Mouse (Mus musculus): Measurements from ENCODE around the gene Ehmt2.
"Not testable (repeated sequence)": the region's sequence is repeated elsewhere in the genome, so short reads cannot be mapped to it uniquely, and the experiment has no call there.

Ehmt2 gene

DNA sequence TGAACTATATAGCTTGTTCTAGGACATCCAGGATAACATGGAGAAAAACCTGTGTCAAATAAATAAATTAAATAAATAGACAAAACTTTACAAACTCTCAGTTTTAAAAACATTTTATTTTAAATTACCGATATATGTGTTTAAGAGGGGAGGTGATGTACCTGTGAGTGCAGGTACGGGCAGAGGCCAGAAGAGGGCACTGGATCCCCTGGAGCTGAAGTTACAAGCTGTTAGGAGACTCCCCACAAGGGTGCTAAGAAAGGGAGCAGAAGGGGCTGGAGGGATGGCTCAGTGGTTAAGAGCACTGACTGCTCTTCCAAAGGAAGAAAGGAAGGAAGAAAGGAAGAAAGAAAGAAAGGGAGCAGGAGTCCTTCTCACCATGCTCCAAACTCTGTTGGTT is 6.9 kb upstream of the Ehmt2 start:
- peak; percentile 40 for DNase-seq (ENCODE audit: low read depth)

GRCm38 (mm10) chr17:34893072-34893824 is 5.0 kb upstream of the Ehmt2 start:
- DNase-seq (ENCODE audit: low read depth): no peak

DNA sequence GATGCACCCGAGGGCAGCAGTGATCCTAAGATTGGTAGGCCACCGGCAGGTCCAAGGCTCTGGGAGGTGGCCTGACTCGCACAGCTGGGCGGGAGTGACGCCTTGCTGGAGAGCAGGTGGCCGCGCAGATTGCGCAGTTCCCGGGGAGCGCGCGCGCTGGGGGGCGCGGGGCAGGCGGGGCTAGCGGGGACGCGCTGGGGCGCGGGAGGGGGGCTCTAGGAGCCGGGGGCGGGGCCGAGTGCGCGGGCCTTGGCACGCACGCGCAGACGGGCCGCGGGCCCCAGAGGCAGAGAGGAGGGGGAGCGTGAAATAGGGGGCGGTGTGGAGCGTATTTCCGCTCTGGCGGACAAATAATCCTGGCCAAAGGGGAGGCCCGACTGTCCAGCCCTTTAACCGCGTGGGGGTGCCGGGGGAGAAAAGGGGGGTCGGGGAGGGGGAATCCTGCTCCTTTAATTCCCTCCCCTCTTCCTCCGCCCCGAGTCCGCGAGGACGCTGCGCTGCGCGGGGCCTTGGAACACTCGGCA is 4.1 kb upstream of the Ehmt2 start:
- peak; percentile 96 for DNase-seq (ENCODE audit: low read depth)

DNA sequence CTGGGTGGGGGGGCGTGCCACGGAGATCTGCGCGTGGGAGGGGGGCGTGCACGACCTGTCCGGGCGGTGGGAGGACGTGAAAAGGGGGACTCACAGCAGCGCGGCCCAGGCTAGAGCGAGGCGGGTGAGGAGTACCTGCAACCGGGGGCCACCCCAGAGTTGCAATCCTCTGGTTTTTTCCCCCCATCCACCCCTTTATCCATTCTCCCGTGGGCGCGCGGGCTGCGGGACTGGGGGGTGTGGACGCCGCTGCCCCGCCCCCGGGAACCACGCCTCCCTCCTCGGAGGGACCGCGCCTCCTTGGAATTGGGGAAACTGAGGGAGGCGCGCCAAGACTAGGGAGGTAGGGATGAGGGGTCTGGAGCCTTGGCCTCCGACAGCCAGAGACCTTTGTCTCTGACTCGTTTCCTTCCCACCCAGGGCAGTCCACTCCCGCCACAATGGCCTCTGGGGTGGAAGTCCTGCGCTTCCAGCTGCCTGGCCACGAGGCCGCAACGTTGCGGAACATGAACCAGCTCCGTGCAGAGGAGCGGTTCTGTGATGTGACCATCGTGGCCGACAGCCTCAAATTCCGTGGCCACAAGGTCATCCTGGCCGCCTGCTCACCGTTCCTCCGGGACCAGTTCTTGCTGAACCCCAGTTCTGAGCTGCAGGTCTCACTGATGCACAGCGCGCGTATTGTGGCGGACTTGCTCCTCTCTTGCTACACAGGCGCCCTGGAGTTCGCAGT is 3.3 kb upstream of the Ehmt2 start:
- DNase-seq (ENCODE audit: low read depth): peak; percentile 38

DNA sequence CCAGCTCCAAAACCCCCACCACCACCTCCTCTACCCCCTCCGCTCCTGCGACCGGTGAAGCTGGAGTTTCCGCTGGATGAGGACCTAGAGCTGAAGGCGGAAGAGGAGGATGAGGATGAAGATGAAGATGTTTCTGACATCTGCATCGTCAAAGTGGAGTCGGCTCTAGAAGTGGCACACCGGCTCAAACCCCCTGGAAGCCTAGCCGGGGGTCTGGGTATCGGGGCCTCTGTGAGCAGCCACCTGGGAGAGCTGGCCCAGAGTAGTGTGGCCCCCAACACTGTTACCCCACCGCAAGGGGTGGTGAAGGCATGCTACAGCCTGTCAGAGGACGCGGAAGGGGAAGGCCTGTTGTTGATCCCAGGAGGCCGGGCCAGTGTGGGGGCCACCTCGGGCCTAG is 2.5 kb upstream of the Ehmt2 start:
- no peak for DNase-seq (ENCODE audit: low read depth)

DNA sequence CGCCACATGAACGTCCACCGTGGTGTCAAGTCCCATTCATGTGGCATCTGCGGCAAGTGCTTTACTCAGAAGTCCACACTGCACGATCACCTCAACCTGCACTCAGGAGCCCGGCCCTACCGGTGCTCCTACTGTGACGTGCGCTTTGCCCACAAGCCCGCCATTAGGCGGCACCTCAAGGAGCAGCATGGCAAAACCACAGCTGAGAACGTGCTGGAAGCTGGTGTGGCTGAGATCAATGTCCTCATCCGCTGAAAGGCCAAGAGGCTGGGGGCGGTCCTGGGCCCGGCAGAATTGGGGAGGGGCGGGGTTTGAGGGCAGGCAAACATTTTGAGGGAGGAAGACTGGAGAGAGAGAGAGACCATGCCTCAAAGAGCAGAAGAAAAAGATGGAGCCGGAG is 1.9 kb upstream of the Ehmt2 start:
- peak; percentile 71 for DNase-seq (ENCODE audit: low read depth)

DNA sequence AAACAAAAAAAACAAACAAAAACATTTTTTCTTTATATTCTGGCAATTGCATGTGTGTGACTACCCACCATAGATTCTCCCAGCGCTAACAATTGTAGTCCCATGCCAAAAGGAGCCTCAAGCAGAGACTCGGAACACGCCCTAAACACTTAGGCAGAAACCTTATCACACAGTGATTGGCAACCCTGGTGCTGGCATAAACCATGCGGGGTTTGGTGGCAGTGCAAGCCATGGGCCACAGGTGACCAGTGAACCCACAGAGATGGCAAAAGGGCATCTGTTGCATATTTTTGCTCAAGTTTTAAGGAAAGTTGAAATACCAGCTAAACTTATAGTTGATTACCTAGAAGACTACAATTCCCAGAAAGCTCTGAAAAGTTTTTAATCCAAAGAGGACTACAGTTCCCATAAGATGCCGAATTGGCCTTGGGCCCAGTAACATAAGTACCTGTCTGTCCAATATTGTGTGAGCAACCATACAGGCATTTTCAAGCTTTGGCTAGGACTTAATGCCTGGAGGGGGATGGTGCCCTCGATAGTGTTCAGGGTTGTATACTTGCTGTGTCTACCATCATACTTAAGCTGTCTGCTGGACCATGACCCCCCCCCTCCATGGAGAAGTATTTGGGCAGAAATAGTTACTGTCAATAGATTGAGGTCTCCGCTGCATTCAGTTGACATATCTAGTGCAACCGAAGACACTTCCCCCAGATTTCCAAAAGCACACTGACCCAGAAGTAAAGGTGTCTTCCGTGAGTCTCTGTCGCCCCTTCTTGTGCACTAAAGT is 703 bp upstream of the Ehmt2 start:
- DNase-seq (ENCODE audit: low read depth): peak; percentile 72

- DNase-seq (ENCODE audit: low read depth): no peak
Observed at GRCm38 (mm10) chr17:34898706-34899052, 410 bp downstream of the Ehmt2 start.

DNA sequence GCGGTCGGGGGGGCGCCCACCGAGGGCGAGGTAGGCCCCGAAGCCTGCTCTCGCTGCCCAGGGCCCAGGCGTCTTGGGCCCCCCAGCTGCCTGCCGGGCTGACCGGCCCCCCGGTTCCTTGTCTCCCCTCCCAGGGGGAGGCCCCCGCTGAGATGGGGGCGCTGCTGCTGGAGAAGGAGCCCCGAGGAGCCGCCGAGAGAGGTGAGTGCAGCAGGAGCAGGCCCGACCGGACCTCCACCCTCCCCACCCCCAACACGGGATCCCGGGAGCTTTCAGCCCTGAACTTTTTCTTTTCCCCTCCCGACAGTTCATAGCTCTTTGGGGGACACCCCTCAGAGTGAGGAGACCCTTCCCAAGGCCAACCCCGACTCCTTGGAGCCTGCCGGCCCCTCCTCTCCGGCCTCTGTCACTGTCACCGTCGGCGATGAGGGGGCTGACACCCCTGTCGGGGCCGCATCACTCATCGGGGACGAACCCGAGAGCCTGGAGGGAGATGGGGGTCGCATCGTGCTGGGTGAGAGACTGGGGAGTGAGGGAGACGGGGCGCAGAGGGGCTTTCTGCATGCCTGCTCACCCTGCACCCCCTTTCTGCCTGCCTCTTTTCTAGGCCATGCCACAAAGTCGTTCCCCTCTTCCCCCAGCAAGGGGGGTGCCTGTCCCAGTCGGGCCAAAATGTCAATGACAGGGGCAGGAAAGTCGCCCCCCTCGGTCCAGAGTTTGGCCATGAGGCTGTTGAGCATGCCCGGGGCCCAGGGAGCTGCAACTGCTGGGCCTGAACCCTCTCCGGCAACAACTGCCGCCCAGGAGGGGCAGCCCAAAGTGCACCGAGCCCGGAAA is 1.0 kb downstream of the Ehmt2 start:
- DNase-seq (ENCODE audit: low read depth): peak; percentile 68

- DNase-seq (ENCODE audit: low read depth): peak; percentile 79
Observed at GRCm38 (mm10) chr17:34899890-34900243, 1.6 kb downstream of the Ehmt2 start.

GRCm38 (mm10) chr17:34900826-34901225 is 2.6 kb downstream of the Ehmt2 start:
- peak; percentile 23 for DNase-seq (ENCODE audit: low read depth)

DNA sequence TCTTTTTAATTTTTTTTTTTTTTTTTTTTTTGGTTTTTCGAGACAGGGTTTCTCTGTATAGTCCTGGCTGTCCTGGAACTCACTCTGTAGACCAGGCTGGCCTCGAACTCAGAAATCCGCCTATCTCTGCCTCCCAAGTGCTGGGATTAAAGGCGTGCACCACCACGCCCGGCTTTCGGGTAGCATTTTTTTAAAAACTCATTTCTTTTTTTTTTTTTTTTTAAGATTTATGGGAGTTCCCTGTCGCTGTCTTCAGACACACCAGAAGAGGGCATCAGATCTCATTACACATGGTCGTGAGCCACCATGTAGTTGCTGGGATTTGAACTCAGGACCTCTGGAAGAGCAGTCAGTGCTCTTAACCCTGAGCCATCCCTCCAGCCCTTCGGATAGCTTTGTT is 3.7 kb downstream of the Ehmt2 start:
- not testable (repeated sequence) for DNase-seq (ENCODE audit: low read depth)

DNA sequence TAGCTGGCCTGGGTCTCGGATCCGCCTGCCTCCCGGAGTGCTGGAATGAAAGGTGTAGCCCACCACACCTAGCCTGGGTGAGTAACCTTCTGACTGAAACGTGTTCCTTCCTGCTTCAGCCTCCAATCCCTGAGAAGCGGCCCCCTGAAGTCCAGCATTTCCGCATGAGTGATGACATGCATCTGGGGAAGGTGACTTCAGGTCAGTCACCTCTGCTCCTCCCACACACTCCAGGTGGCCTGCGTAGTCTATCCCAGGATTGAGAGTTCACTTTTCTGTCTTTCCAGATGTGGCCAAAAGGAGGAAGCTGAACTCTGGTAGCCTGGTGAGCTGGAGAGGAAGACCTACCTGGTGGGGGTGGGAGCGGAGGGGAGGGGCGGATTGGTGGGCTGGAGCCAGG is 4.6 kb downstream of the Ehmt2 start:
- no peak for DNase-seq (ENCODE audit: low read depth)

- DNase-seq (ENCODE audit: low read depth): no peak
Observed at GRCm38 (mm10) chr17:34910982-34911381, 12.7 kb downstream of the Ehmt2 start.

- peak; percentile 61 for DNase-seq (ENCODE audit: low read depth)
Observed at GRCm38 (mm10) chr17:34911945-34912351, 13.7 kb downstream of the Ehmt2 start.

- DNase-seq (ENCODE audit: low read depth): no peak
Observed at GRCm38 (mm10) chr17:34913930-34914665, 15.8 kb downstream of the Ehmt2 start, which contains the start of gene Slc44a4. Gene Slc44a4 (plus strand): TSS chr17:34914466.

- DNase-seq (ENCODE audit: low read depth): peak; percentile 77
Observed at GRCm38 (mm10) chr17:34915410-34915831, 17.2 kb downstream of the Ehmt2 start.

- no peak for DNase-seq (ENCODE audit: low read depth)
Observed at GRCm38 (mm10) chr17:34916316-34916715, 18.0 kb downstream of the Ehmt2 start.

DNA sequence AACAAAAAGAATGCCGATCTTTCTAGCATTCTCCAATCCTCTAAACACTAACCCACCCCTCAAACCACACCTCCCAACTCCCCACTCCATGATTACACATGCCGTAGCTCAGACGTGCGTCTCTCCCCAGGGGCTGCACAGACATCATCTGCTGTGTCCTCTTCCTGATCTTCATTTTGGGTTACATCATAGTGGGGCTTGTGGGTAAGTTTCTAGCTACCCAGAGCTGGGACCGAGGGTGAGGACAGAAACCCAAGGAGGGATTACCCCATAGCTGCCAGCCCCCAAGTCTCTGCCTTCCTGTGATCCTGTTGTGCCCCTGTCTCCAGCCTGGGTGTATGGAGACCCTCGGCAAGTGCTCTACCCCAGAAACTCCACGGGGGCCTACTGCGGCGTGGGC is 18.9 kb downstream of the Ehmt2 start:
- DNase-seq (ENCODE audit: low read depth): no peak

DNA sequence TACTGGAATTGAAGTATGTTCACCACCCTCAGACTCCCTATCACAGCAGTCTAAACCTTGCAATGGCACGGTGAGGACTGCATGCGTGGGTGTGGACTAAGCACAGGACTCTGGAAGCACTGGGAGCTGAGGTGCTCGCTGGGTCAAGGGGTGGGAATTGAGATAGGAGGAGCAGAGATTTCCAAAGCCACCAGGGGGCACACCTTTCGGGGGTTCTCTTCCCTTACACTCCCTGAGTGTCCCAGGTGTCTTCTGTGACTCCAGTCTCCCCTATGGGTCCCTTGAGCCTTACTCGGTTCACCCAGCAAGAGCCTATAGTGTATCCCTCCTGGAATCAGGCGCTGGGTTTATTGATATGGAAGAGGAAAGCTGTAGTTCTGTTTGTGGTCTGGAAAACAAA is 24.7 kb downstream of the Ehmt2 start:
- peak; percentile 26 for DNase-seq (ENCODE audit: low read depth)

- DNase-seq (ENCODE audit: low read depth): peak; percentile 64
Observed at GRCm38 (mm10) chr17:34924258-34924657, 26.0 kb downstream of the Ehmt2 start.

All from 416B (cell line).